Mouse (Mus musculus) hematopoietic multipotent progenitor cell, adult 10-12 weeks (in vitro differentiated cells): ENCODE results near the gene Nagpa. TPM values are rescaled to one million over a fixed set of nuclear protein-coding genes. Genes with fewer than 3 reads are reported as not detected.

Experiments used
- polyA plus RNA-seq: library from polyadenylated mRNA; stranded (reverse); fragments of >175 nt; gene quantifications from 2 replicates; pipeline ENCODE4 v1.2.3, GENCODE M21; 2012; ENCODE audit warnings: low replicate concordance

Gene Nagpa
- 35.6 and 64.5 TPM in 2 replicates for polyA plus RNA-seq

DNA sequence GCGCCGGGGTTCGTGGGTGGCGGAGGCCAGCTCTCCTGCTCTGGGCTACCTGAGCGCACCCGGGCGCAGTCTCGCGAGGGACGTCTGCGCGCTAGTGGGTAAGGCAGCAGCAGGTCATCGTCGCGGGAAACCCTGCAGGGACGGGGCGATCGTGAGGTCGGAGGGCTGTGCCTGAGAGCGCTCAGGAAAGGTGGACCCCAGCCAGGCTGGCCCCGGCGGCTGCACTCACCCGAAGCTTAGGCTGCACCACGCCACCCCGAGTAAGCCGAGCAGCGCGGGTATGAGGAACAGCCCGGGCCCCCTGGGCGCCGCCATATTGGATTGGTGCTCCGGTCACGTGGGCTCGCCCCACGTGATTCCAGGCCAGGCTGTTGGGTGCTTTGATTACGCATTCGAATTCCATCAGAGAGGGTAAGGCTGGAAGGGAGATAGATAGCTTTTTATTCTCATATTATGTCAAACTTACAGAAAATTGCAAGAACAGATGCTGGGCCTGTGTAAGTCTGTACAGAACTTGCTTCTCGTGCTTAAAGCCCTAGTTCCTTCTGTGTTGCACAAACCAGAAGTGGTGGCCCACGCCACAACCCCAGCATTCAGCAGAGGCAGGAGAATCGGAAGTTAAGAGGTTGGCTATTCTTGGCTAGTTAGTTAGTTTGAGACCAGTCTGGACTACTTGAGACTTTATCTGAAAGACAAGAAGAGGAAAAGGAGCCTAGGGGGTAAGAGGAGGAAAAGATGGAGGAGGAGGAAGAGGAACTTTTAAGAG, at the start of gene Nagpa:
Nagpa (minus strand) TSS at position 345 of the 766 bp plus-strand sequence.

DNA sequence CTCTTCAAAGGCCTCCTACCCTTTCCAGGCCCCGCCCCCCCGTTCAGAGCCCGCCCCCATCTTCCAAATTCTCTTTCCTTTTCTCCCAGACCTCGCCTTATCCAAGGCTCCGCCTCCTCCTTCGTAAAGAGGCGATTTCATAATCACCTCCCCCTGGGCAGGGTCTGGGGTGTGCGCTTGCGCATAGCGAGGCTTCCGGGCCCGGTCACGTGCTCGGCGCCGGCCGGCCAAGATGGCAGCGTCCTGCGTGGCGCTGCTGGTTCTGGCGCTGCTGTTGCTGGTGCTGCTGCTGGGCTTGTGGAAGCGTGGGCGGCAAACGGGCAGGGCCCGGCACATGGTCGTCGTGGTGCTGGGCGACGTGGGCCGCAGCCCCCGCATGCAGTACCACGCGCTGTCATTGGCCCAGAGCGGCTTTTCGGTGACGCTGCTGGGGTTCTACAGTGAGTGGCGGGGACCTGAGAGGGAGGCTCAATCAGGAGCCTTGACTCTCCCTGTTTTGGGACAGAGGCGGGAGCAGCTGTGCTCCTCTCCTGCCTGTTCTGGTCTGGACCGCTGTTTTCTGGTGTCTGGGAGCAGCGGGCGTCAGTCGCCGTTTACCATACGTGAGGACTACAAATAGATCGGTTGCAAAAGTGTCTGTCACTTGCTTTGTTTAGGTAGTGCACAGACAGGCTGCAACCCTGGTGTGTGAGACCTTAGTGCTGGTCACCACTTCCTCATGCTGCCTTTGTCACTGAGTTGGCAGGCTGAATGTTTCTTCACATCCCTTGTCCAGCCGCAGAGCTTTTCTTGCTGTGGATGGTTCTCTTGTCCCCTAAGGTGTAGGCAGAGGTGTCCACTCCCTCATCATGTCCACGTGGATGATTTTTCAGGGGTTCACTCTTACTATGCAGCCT, 29.9 kb upstream of the Nagpa start, which contains the start of gene Alg1:
Alg1 (plus strand) TSS at position 204 of the 896 bp plus-strand sequence.

DNA sequence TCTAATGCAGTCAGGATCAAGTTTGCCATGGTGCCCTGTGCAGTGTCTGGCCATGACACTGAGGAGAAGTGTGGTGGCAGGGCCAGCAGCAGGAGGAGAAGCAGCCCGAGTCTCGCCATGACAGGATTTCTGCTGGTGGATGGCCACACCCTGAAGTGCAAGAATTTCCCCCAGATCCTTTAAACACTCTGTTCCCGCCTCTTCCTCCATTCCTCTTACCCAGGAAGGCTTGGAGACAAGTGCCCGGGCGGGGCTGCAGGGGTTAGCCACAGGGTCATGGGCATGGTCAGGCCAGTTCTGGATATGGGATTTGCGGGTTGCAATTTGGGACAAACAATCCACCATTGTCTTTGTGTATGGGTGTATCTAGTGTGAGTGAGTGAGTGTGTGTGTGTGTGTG, 18.3 kb upstream of the Nagpa start, which contains the start of gene AU021092:
AU021092 (minus strand) TSS at position 160 of the 400 bp plus-strand sequence.

DNA sequence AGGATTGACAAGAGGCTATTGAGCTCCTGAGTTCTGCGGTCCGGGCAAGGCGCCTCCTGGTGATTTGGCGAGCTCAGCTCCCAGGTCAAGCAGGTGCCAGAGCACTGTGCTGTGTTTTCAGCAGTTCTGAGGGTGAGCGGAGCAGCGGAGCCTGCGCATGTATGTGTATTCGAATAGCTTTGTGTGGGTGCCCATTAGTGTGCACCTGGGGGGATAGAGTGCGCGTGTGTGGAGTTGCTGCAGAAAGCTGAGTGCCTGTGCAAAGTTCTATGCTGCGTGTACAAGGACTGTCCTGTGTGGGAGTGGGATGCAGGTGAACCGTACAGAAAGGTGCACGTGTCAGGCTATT, 56.8 kb downstream of the Nagpa start, which contains the start of gene Sec14l5:
Sec14l5 (plus strand) TSS at position 73 of the 349 bp plus-strand sequence.

Other genes starting within 250 kb of the Nagpa start
- 44.5 and 87.9 TPM in 2 replicates for gene Anks3, start 239.8 kb downstream of the Nagpa start, polyA plus RNA-seq
- gene Sept12, start 206.2 kb downstream of the Nagpa start, polyA plus RNA-seq = not detected in 2 replicates
- not detected in 2 replicates for gene Smim22, start 196.7 kb downstream of the Nagpa start, polyA plus RNA-seq
- gene Rogdi, start 190.5 kb downstream of the Nagpa start, polyA plus RNA-seq = 205 and 264 TPM in 2 replicates
- gene Glyr1, start 154.1 kb downstream of the Nagpa start, polyA plus RNA-seq = 14.7 and 34.6 TPM in 2 replicates
- 21.6 and 26.2 TPM in 2 replicates for gene Ubn1, start 154.0 kb downstream of the Nagpa start, polyA plus RNA-seq
- gene Ppl, start 71.6 kb downstream of the Nagpa start, polyA plus RNA-seq = 1.9 and 3.0 TPM in 2 replicates
- 0.09 TPM in 1 of 2 replicates, not detected in the other for gene Sec14l5, start 56.9 kb downstream of the Nagpa start, polyA plus RNA-seq
- gene AU021092, start 18.3 kb upstream of the Nagpa start, polyA plus RNA-seq = 1.3 TPM in 1 of 2 replicates, not detected in the other
- 12.9 and 22.3 TPM in 2 replicates for gene Alg1, start 29.6 kb upstream of the Nagpa start, polyA plus RNA-seq
- gene Eef2kmt, start 52.0 kb upstream of the Nagpa start, polyA plus RNA-seq = 3.2 and 6.1 TPM in 2 replicates